In genomic region chr12:54019979-54020378, GRCm38 (mm10) we compare ENCODE assay signal across 19 mouse cellular contexts.
"Had no signal": no experiment of that assay in that cellular context is flagged by ENCODE, and none has a peak within 500 bp of the region (broad histone marks: within the 10 kb centered on the region; RNA-seq: fewer than 3 reads in every experiment).

No protein-coding gene starts in this region.

- H3K9ac ChIP-seq: lung, embryonic 14.5 days; midbrain, embryonic 12.5 days; neural tube, embryonic 13.5 days; neural tube, embryonic 15.5 days had no signal

- H3K4me1 ChIP-seq: midbrain, embryonic 12.5 days; neural tube, embryonic 15.5 days had no signal

- H3K27me3 ChIP-seq: midbrain, embryonic 12.5 days; neural tube, embryonic 13.5 days; neural tube, embryonic 15.5 days had no signal

- H3K36me3 ChIP-seq: midbrain, embryonic 10.5 days; midbrain, embryonic 12.5 days; neural tube, embryonic 13.5 days; neural tube, embryonic 15.5 days had no signal

- H3K27ac ChIP-seq: midbrain, embryonic 10.5 days; midbrain, embryonic 12.5 days; neural tube, embryonic 13.5 days; neural tube, embryonic 15.5 days had no signal

- DNase-seq: lung, adult 18-20 months; lung, embryonic 14.5 days; lung, postnatal 10 days; lung, postnatal 4 days; midbrain, embryonic 14.5 days; retina, postnatal 1 day; right cerebral cortex, adult 18-20 months; right cerebral cortex, postnatal 25 days; right cerebral cortex, postnatal 4 days; spleen, adult 18-20 months; thymus, adult 18-20 months; thymus, postnatal 14 days; thymus, postnatal 36 days had no signal

- ATAC-seq: midbrain, embryonic 16.5 days had no signal

- H3K4me2 ChIP-seq: lung, embryonic 14.5 days; midbrain, embryonic 12.5 days; neural tube, embryonic 13.5 days; neural tube, embryonic 15.5 days had no signal

- H3K9me3 ChIP-seq: midbrain, embryonic 10.5 days; midbrain, embryonic 12.5 days; neural tube, embryonic 13.5 days; neural tube, embryonic 15.5 days had no signal

- H3K4me3 ChIP-seq: midbrain, embryonic 10.5 days; midbrain, embryonic 12.5 days; myocyte; neural tube, embryonic 13.5 days; neural tube, embryonic 15.5 days had no signal
